Comparison of ENCODE assay signal across 9 mouse cellular contexts in genomic region chrX:162915697-162916096, GRCm38 (mm10). TPM values are rescaled to one million over a fixed set of nuclear protein-coding genes. Genes with fewer than 3 reads are reported as not detected.
A peak's percentile ranks its signal among the peaks of the same experiment; 100 is the strongest.
DNase-seq lines count a peak whose midpoint lies in the region; ATAC-seq and TF ChIP-seq lines count a peak whose summit lies in the region.
"Had no signal": no experiment of that assay in that cellular context is flagged by ENCODE, and none has a peak within 500 bp of the region (broad histone marks: within the 10 kb centered on the region; RNA-seq: fewer than 3 reads in every experiment).

No protein-coding gene starts in this region.

- DNase-seq in heart, adult 2 months = peak; percentile 21 to 56
- peak; percentile 2 for DNase-seq in G1E (ENCODE audit: low spot score)
- DNase-seq in cerebellum, adult 9-11 months = peak; percentile 8
- DNase-seq in frontal cortex, postnatal 14 days (ENCODE audit: low spot score in 2 of 2) = peak; percentile 6 to 55
- peak; percentile 71 to 72 for DNase-seq in kidney, postnatal 4 days
- DNase-seq in lung, postnatal 10 days = peak; percentile 66
- DNase-seq in right cerebral cortex, postnatal 4 days = peak; percentile 70

- no peak for ATAC-seq in heart, embryonic 12.5 days (ENCODE audit: insufficient number of reproducible peaks, low FRiP score)
- ATAC-seq in G1E (ENCODE audit: extremely low read depth, insufficient number of reproducible peaks, low FRiP score, poor library complexity, severe bottlenecking) = peak; percentile 34; the same call in 1 of the 2 replicates

- H3K4me2 ChIP-seq in heart, embryonic 12.5 days = no peak overlapping the region
- H3K4me2 ChIP-seq: limb, embryonic 15.5 days had no signal

- TF ChIP-seq POLR2A in heart, adult 2 months (IDR thresholded peaks at IDR 0.05; ENCODE audit: insufficient read depth, low read depth, low read length) = no peak

- no peaks in the 10 kb centered on the region for H3K27me3 ChIP-seq in heart, adult 2 months (ENCODE audit: control insufficient read depth, insufficient read depth, low read length)
- no peaks in the 10 kb centered on the region for H3K27me3 ChIP-seq in heart, embryonic 12.5 days (replicated peaks)
- no peaks in the 10 kb centered on the region for H3K27me3 ChIP-seq in G1E (ENCODE audit: insufficient read depth, low read length)
- H3K27me3 ChIP-seq: limb, embryonic 15.5 days had no signal

- no peak overlapping the region for H3K27ac ChIP-seq in heart, adult 2 months
- no peak overlapping the region for H3K27ac ChIP-seq in heart, embryonic 12.5 days (ENCODE audit: poor library complexity, severe bottlenecking)
- H3K27ac ChIP-seq: limb, embryonic 15.5 days had no signal

- whole genome bisulfite sequencing in heart, adult 2 months = 28% methylated on average over 5 of the region's 5 CpGs
- 28% methylated on average over 5 of the region's 5 CpGs for WGBS in heart, embryonic 12.5 days

- intact Hi-C loops in heart, adult 2 months (cut with DNase I) = loop anchor here (2.0 to 10.0 kb wide), 2 partner anchors 1151 to 1269 kb away; no protein-coding TSS in a partner anchor

- TF ChIP-seq EP300 in heart, adult 2 months (IDR thresholded peaks at IDR 0.05; ENCODE audit: insufficient read depth, low read depth, low read length) = no peak

- no peaks in the 10 kb centered on the region for H3K36me3 ChIP-seq in heart, adult 2 months (ENCODE audit: control insufficient read depth, insufficient read depth, low read length)
- peaks cover 25% of the 10 kb centered on the region for H3K36me3 ChIP-seq in heart, embryonic 12.5 days
- peaks cover 46% of the 10 kb centered on the region for H3K36me3 ChIP-seq in G1E (replicated peaks)

- no peaks in the 10 kb centered on the region for H3K9me3 ChIP-seq in heart, embryonic 12.5 days (replicated peaks)
- no peaks in the 10 kb centered on the region for H3K9me3 ChIP-seq in G1E (replicated peaks)
- H3K9me3 ChIP-seq: limb, embryonic 15.5 days had no signal

- H3K79me2 ChIP-seq in heart, adult 2 months (replicated peaks; ENCODE audit: control insufficient read depth, insufficient read depth, low read length) = no peaks in the 10 kb centered on the region

- peak; percentile 78 for TF ChIP-seq CTCF in heart, adult 2 months (IDR thresholded peaks at IDR 0.05)
- TF ChIP-seq CTCF in G1E (IDR thresholded peaks at IDR 0.05; ENCODE audit: low read depth, low read length) = peak; percentile 68; the same call in 1 of the 2 replicates

- H3K4me1 ChIP-seq in heart, adult 2 months (ENCODE audit: control insufficient read depth, insufficient read depth, low read length) = no peaks in the 10 kb centered on the region
- no peaks in the 10 kb centered on the region for H3K4me1 ChIP-seq in heart, embryonic 12.5 days (replicated peaks)
- H3K4me1 ChIP-seq in G1E (ENCODE audit: insufficient read depth, low read depth, low read length) = no peaks in the 10 kb centered on the region
- H3K4me1 ChIP-seq: limb, embryonic 15.5 days had no signal

- no peak overlapping the region for H3K9ac ChIP-seq in heart, adult 2 months (ENCODE audit: low read depth, low read length)
- H3K9ac ChIP-seq in heart, embryonic 12.5 days = no peak overlapping the region
- H3K9ac ChIP-seq: limb, embryonic 15.5 days had no signal

- H3K4me3 ChIP-seq in heart, adult 2 months = no peak overlapping the region
- H3K4me3 ChIP-seq in heart, embryonic 12.5 days = no peak overlapping the region
- no peak overlapping the region for H3K4me3 ChIP-seq in G1E (ENCODE audit: low read depth, low read length)
- H3K4me3 ChIP-seq: limb, embryonic 15.5 days had no signal

RNA-seq across cellular contexts. Expression of gene Ctps2, which starts 14.7 kb away (rescaled TPM):
- 10 to 100 TPM; 12.4 to 16.4 TPM for total RNA-seq in heart, adult 2 months (2021)
- 7.2 and 10.8 TPM in 2 replicates for polyA plus RNA-seq in heart, adult 2 months (2012; rRNA removed)
- polyA plus RNA-seq in heart, embryonic 12.5 days (2016; fragmentation: Nextera tagmentation; extraction: Ambion mirVana) = 59.7 and 60.3 TPM in 2 replicates
- total RNA-seq in G1E (2014; fragmentation: Nextera tagmentation) (40.4 and 45.3 TPM in 2 replicates), G1E (2017) (50.2 and 50.7 TPM in 2 replicates)
- polyA plus RNA-seq in G1E (2012) = 1.1 and 1.3 TPM in 2 replicates

RNA-seq across cellular contexts. Expression of gene Syap1, which starts 27.4 kb away (rescaled TPM):
- 10 to 100 TPM; 26.5 to 27.0 TPM for total RNA-seq in heart, adult 2 months (2021)
- 7.2 and 13.8 TPM in 2 replicates for polyA plus RNA-seq in heart, adult 2 months (2012; rRNA removed)
- 30.6 and 32.4 TPM in 2 replicates for polyA plus RNA-seq in heart, embryonic 12.5 days (2016; fragmentation: Nextera tagmentation; extraction: Ambion mirVana)
- total RNA-seq in G1E (2014; fragmentation: Nextera tagmentation) (30.6 and 34.4 TPM in 2 replicates), G1E (2017) (46.0 and 53.5 TPM in 2 replicates)
- 5.9 and 6.7 TPM in 2 replicates for polyA plus RNA-seq in G1E (2012)

RNA-seq across cellular contexts. Expression of gene S100g, which starts 48.7 kb away (rescaled TPM):
- total RNA-seq in heart, adult 2 months (2021) = not detected
- not detected in 2 replicates for polyA plus RNA-seq in heart, adult 2 months (2012; rRNA removed)
- polyA plus RNA-seq in heart, embryonic 12.5 days (2016; fragmentation: Nextera tagmentation; extraction: Ambion mirVana) = 0.91 and 1.4 TPM in 2 replicates
- total RNA-seq in G1E (2014; fragmentation: Nextera tagmentation) = not detected in 2 replicates
- not detected in 2 replicates for total RNA-seq in G1E (2017)
- polyA plus RNA-seq in G1E (2012) = not detected in 2 replicates

Comparison
In these comparisons a context has a peak if more than half of its experiments do, and no peak if none do; other contexts are left out.
1. DNase-seq: peak in every context shown above with its lines; median percentile 72 in kidney, postnatal 4 days; 70 in right cerebral cortex, postnatal 4 days; 66 in lung, postnatal 10 days; 38 in heart, adult 2 months; 30 in frontal cortex, postnatal 14 days; 8 in cerebellum, adult 9-11 months; 2 in G1E.